ENCODE assay signal across 16 mouse cellular contexts in the genomic region with DNA sequence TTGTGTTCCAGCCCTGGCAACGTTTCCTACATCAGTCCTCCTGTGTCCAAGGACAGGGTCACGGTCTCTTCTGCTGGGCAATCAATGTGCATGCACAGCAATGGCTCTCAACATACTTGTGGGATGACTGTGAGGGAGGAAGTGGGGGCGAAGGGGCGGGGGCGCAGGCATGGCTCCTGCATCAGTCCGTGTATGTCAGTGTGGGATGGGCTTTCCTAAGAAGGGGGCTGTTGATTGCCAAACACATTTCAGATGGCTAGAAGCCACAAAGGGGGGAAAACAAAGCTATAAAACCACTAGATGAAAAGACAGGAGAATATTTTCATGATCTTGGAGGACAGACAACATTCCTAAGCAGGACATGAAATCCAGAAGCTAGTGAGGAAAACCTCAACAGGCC.
A peak's percentile ranks its signal among the peaks of the same experiment; 100 is the strongest.
DNase-seq lines count a peak whose midpoint lies in the region; ATAC-seq and TF ChIP-seq lines count a peak whose summit lies in the region.
"Had no signal": no experiment of that assay in that cellular context is flagged by ENCODE, and none has a peak within 500 bp of the region (broad histone marks: within the 10 kb centered on the region; RNA-seq: fewer than 3 reads in every experiment).

No protein-coding gene starts in this region.

- H3K4me1 ChIP-seq in kidney, embryonic 16.5 days (ENCODE audit: insufficient read depth, low read length): no peaks in the 10 kb centered on the region
- H3K4me1 ChIP-seq: embryonic facial prominence, embryonic 12.5 days; heart, embryonic 10.5 days; midbrain, embryonic 15.5 days had no signal

- TF ChIP-seq CTCF in Patski (IDR thresholded peaks at IDR 0.05): no peak

- H3K4me3 ChIP-seq in kidney, embryonic 16.5 days (ENCODE audit: low read length): no peak overlapping the region
- H3K4me3 ChIP-seq: embryonic facial prominence, embryonic 12.5 days; heart, embryonic 10.5 days; layer of hippocampus, adult 2 months; midbrain, embryonic 15.5 days had no signal

- WGBS in kidney, embryonic 16.5 days: 79% methylated on average over 6 of the region's 6 CpGs

- CTCF ChIA-PET in Patski (lab: Charles Lee): interaction anchor here (1.3 to 1.4 kb wide), 3 partner anchors 8 to 66 kb away, joined by 3 to 4 read pairs (median 3); no protein-coding TSS in a partner anchor

- in situ Hi-C loops in Patski (cut with MboI; ENCODE audit: low pct_unique_long_range_greater_than_20kb): no loop called here

- POLR2A ChIA-PET in Patski (lab: Charles Lee): interaction anchor here (0.6 to 1.3 kb wide), 3 partner anchors 57 to 509 kb away, joined by 4 to 5 read pairs (median 4); no protein-coding TSS in a partner anchor

- no peaks in the 10 kb centered on the region for H3K9me3 ChIP-seq in kidney, embryonic 16.5 days (ENCODE audit: low read length)
- H3K9me3 ChIP-seq: embryonic facial prominence, embryonic 12.5 days; heart, embryonic 10.5 days; midbrain, embryonic 15.5 days had no signal

- no peak overlapping the region for H3K9ac ChIP-seq in kidney, embryonic 16.5 days (replicated peaks; ENCODE audit: low read length)
- H3K9ac ChIP-seq: embryonic facial prominence, embryonic 12.5 days; hindbrain, embryonic 14.5 days; midbrain, embryonic 15.5 days had no signal

- no peak overlapping the region for H3K27ac ChIP-seq in kidney, embryonic 16.5 days (ENCODE audit: low read length)
- H3K27ac ChIP-seq: embryonic facial prominence, embryonic 12.5 days; heart, embryonic 10.5 days; hindbrain, embryonic 14.5 days; layer of hippocampus, adult 2 months; midbrain, embryonic 15.5 days had no signal

- no peak overlapping the region for H3K4me2 ChIP-seq in kidney, embryonic 16.5 days (replicated peaks; ENCODE audit: low read depth, low read length)
- H3K4me2 ChIP-seq: embryonic facial prominence, embryonic 12.5 days; hindbrain, embryonic 14.5 days; midbrain, embryonic 15.5 days had no signal

- no peaks in the 10 kb centered on the region for H3K27me3 ChIP-seq in kidney, embryonic 16.5 days (ENCODE audit: insufficient read depth, low read length)
- no peaks in the 10 kb centered on the region for H3K27me3 ChIP-seq in Patski
- H3K27me3 ChIP-seq: embryonic facial prominence, embryonic 12.5 days; midbrain, embryonic 15.5 days had no signal

- peak; percentile 25 for DNase-seq in kidney, postnatal 10 days
- DNase-seq in Patski (ENCODE audit: low read depth, low spot score): no peak
- peak; percentile 75 for DNase-seq in fibroblast of lung, adult 2 months (ENCODE audit: low read depth)
- DNase-seq in skeletal muscle tissue, adult 2 months (ENCODE audit: low read depth, low spot score): peak; percentile 42
- DNase-seq in layer of hippocampus, adult 18-20 months (ENCODE audit: low spot score in 2 of 2): no peak
- DNase-seq: heart, postnatal 14 days; lung, adult 2 months; lung, postnatal 4 days had no signal

- no peak for ATAC-seq in kidney, embryonic 16.5 days (ENCODE audit: low FRiP score, low TSS enrichment)
- ATAC-seq in Patski: peak; percentile 45
- no peak for ATAC-seq in activated CD4-positive, CD25-positive, alpha-beta regulatory T cell, adult 4 months
- ATAC-seq: intestine, postnatal 0 days; midbrain, embryonic 15.5 days had no signal

- no peaks in the 10 kb centered on the region for H3K36me3 ChIP-seq in kidney, embryonic 16.5 days (ENCODE audit: insufficient read depth, low read length)
- H3K36me3 ChIP-seq: embryonic facial prominence, embryonic 12.5 days; heart, embryonic 10.5 days; midbrain, embryonic 15.5 days had no signal

Comparison
In these comparisons a context has a peak if more than half of its experiments do, and no peak if none do; other contexts are left out.
1. DNase-seq: peak in kidney, postnatal 10 days (single experiment), fibroblast of lung, adult 2 months (single experiment) and skeletal muscle tissue, adult 2 months (single experiment); none in Patski (single experiment) and layer of hippocampus, adult 18-20 months (0 of 2).